Mouse (Mus musculus): ENCODE data around the gene Fbxo7. TPM values are rescaled to one million over a fixed set of nuclear protein-coding genes. Genes with fewer than 3 reads are reported as not detected.
A peak's percentile ranks its signal among the peaks of the same experiment; 100 is the strongest.

The Fbxo7 gene
- polyA plus RNA-seq, 1 experiment from 2014 or later: 67.9 TPM

DNA sequence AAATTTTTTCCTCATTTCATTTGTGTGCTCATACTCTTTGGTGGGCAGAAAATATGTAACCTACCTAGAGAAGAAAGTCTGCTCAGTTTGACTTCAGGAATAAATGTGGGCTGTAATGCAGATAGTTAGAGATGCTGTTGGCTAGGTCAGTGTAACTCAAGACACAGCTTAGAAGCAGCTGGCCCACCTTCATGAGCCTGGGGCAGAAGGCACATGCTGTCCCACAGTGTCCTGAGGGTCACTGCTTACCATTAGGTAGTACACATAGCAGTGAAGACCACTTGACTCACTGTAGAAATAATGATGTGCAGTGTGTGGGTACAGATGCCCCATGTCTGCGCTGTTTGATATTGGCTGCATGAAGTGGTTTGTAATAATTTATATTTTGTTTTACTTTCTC, 24.6 kb downstream of the Fbxo7 start:
- WGBS (ENCODE audit: insufficient replicate concordance): 90% methylated on average over 1 of the region's 1 CpGs

DNA sequence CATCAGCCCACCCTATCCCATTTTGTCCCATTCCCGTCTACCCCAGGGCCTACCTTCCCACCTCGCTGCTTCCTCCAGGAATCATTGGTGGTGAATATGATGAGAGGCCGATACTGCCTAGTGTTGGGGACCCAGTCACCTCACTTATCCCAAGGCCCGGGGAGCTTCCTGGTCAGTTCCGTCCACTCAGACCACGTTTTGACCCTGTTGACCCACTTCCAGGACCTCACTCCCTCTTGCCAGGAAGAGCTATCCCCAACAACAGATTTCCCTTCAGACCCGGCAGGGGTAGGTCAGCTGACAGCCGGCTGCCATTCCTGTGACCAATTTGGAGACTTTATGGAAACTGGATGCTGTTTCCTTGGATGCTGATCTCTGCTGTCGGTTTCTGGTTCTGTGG, 26.0 kb downstream of the Fbxo7 start:
- Histone ChIP-seq H3K4me2 (no peak overlapping the region), H3K4me3 (no peak overlapping the region), H3K9me3 (replicated peaks) (no peaks in the 10 kb centered on the region), H3K4me1 (peaks cover 17% of the 10 kb centered on the region), H3K36me3 (peaks cover 97% of the 10 kb centered on the region), H3K27me3 (replicated peaks) (no peaks in the 10 kb centered on the region), H3K9ac (no peak overlapping the region), H3K27ac (no peak overlapping the region)
- no peak for ATAC-seq
- 83% methylated on average over 9 of the region's 9 CpGs for WGBS (ENCODE audit: insufficient replicate concordance)

More for the DNA sequence above, 24.6 kb downstream of the Fbxo7 start:
- Histone ChIP-seq H3K4me1 (0 out of 2 replicates have a peak, but pooled peaks cover 3% of the 10 kb centered on the region), H3K9me3 (replicated peaks) (no peaks in the 10 kb centered on the region), H3K27me3 (replicated peaks) (no peaks in the 10 kb centered on the region), H3K27ac (no peak overlapping the region), H3K4me2 (no peak overlapping the region), H3K36me3 (peaks cover 96% of the 10 kb centered on the region), H3K4me3 (no peak overlapping the region), H3K9ac (no peak overlapping the region)
- no peak for ATAC-seq

DNA sequence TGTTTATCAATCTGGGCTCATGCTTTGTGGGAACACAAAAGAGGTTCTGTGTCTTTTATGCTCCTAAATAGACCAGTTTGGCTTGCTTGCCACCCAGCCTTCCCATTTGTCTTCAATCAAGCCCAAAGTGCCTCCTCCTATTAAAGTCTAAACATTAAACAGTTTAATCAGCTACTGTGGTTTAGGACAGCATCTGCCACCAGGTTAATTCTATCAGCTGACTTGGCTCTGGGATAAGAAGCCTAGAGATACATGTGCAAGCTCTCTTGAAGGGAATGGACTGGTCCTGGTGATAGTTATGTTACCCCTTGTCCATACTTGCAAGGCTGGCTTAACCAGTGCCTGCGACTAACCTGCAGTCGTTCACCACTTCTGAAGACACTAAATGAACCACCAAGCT, 28.8 kb downstream of the Fbxo7 start:
- Histone ChIP-seq H3K9me3 (replicated peaks) (no peaks in the 10 kb centered on the region), H3K9ac (no peak overlapping the region), H3K27me3 (replicated peaks) (no peaks in the 10 kb centered on the region), H3K4me1 (peaks cover 28% of the 10 kb centered on the region), H3K36me3 (peaks cover 91% of the 10 kb centered on the region), H3K4me3 (no peak overlapping the region), H3K27ac (no peak overlapping the region), H3K4me2 (no peak overlapping the region)
- ATAC-seq: no peak
- 84% methylated on average over 2 of the region's 2 CpGs for WGBS (ENCODE audit: insufficient replicate concordance)

DNA sequence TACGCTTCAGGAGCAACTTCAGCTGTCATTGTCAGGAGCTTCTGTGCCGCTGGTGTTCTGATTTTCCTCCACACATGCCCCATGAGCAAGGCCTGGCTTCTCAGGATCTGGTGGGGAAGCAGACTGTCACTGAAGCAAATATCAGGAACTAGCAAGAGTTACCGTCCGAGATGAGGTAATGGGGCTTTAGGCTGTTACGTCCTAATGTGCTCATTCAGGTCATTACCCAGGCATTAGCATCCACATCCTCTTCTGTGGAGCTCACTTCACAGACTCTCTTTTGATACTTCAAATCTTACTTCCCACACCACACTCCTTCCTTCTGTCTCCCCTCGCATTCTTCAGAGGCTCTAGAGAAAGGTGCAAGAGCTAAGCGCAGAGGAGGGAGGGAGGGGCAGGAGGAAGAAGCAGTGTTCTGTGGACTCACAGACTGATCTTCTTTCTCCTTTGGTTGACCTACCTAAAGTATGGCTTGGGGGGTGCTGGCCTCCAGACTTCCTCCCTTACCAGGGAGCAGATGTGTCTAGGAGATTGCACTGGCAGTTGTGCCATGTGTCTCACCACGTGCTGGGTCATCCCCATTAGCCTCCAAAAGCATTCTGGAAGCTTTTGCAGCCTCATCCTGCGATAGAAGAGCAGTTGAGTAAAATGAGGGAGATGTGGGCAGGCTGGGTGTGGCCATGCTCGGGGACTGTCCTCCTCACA, 31.2 kb downstream of the Fbxo7 start:
- Histone ChIP-seq H3K9me3 (replicated peaks) (no peaks in the 10 kb centered on the region), H3K36me3 (peaks cover 68% of the 10 kb centered on the region), H3K4me3 (no peak overlapping the region), H3K4me2 (no peak overlapping the region), H3K27ac (peak overlapping the region; percentile 63), H3K4me1 (peaks cover 28% of the 10 kb centered on the region), H3K9ac (0 out of 2 replicates have a peak overlapping the region, but pooled peaks have one; percentile 10), H3K27me3 (replicated peaks) (no peaks in the 10 kb centered on the region)
- peak; percentile 81 for ATAC-seq
- 46% methylated on average over 10 of the region's 10 CpGs for WGBS (ENCODE audit: insufficient replicate concordance)

DNA sequence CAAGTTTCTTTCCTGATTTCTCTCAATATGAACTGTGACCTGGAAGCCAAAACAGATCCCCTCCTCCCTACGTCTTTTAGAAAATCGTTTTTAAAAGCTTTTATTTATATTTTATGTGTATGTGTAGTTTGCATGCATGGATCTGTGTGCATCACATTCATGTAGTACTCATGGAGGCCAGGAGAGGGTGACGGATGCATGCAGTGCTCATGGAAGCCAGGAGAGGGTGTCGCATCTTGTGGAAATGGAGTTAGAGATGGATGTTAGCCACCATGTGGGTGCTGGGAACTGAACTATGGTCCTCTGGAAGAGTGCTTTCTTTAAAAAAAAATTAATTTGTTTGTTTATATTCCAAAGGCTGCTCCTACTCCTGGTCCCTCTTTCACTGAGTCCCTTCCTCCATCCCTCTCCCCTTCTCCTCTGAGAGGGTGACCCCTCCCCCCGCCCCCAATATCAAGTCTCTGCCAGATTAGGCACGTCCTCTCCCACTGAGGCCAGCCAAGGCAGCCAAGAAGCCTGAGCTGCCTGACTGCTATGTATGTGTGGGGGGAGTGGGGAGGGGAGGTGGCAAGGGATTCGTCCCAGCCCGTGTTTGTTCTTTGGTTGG, 34.6 kb downstream of the Fbxo7 start:
- H3K27ac ChIP-seq: no peak overlapping the region
- WGBS (ENCODE audit: insufficient replicate concordance): 79% methylated on average over 8 of the region's 8 CpGs
- no peak overlapping the region for H3K4me2 ChIP-seq
- ATAC-seq: no peak
- H3K9ac ChIP-seq: no peak overlapping the region
- peaks cover 34% of the 10 kb centered on the region for H3K36me3 ChIP-seq
- peaks cover 25% of the 10 kb centered on the region for H3K4me1 ChIP-seq
- H3K27me3 ChIP-seq (replicated peaks): no peaks in the 10 kb centered on the region
- H3K9me3 ChIP-seq (replicated peaks): no peaks in the 10 kb centered on the region
- H3K4me3 ChIP-seq: no peak overlapping the region

DNA sequence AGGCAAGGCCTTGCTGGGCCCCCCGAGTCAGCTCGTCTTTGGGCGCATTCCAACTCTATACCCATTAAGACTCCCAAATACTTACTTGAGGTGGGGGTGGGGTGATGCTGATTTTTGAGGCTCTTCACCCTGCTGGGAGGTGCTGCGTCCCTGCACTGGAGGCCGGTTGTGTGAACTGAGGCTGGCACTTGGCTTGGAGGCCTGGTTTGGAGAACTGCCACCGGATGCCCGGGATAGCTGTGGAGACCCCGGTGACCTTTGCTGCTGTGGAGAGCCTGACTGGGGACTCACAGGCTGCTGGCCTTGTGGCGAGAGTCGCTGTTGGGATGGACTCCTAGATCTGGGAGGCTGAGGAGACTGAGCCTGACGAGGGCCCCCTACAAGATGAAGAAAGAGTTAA, 35.5 kb downstream of the Fbxo7 start:
- Histone ChIP-seq H3K36me3 (peaks cover 26% of the 10 kb centered on the region), H3K27ac (no peak overlapping the region), H3K27me3 (replicated peaks) (no peaks in the 10 kb centered on the region), H3K4me2 (no peak overlapping the region), H3K4me3 (no peak overlapping the region), H3K9me3 (replicated peaks) (no peaks in the 10 kb centered on the region), H3K4me1 (peaks cover 16% of the 10 kb centered on the region), H3K9ac (no peak overlapping the region)
- no peak for ATAC-seq
- 86% methylated on average over 11 of the region's 11 CpGs for WGBS (ENCODE audit: insufficient replicate concordance)

DNA sequence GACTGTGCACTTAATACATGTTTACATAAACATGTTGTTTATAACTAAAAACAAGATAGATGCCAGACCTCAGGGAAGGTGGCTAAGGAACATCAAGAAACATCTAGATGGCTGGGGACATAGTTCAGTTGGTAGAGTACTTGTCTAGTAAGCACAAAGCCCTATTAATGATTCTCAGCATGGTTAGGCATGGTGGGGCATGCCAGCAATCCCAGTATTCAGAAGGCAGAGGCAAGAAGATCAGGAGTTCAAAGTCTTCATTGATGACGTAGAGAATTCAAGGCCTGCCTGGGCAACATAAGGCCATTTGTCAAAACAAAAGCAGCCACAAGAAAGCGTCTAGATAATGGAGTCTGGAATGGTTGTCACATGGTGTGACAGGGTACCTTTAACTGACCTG, 35.9 kb downstream of the Fbxo7 start:
- Histone ChIP-seq H3K4me3 (no peak overlapping the region), H3K4me2 (no peak overlapping the region), H3K27me3 (replicated peaks) (no peaks in the 10 kb centered on the region; the same call in 1 of the 2 replicates), H3K9me3 (replicated peaks) (no peaks in the 10 kb centered on the region), H3K27ac (no peak overlapping the region), H3K9ac (no peak overlapping the region), H3K4me1 (peaks cover 12% of the 10 kb centered on the region), H3K36me3 (peaks cover 22% of the 10 kb centered on the region)
- 75% methylated on average over 2 of the region's 2 CpGs for WGBS (ENCODE audit: insufficient replicate concordance)
- ATAC-seq: no peak

DNA sequence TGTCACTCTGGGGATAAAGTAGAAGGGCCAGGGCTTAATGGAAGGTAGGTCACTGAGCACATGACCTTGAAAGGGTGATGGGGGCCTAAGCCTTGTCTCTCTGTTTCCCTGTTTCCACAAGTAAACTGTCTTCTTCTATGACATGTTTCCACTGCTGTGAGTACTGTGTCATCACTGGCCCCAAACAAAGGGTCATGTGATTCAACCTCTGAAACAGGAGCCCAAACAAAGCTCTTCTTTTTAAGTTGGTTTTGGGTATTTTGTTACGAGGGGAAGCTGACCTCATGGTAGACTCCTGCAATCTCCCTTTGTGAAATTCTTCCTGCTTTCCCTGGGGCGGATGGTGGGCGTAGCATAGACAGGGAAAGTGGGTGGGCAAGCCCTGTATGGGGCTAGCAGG, 38.5 kb downstream of the Fbxo7 start:
- H3K4me2 ChIP-seq: no peak overlapping the region
- H3K9ac ChIP-seq: no peak overlapping the region
- H3K4me1 ChIP-seq: no peaks in the 10 kb centered on the region
- H3K27me3 ChIP-seq (replicated peaks): no peaks in the 10 kb centered on the region; the same call in 1 of the 2 replicates
- no peaks in the 10 kb centered on the region; the same call in 1 of the 2 replicates for H3K36me3 ChIP-seq
- no peak overlapping the region for H3K27ac ChIP-seq
- no peak overlapping the region for H3K4me3 ChIP-seq
- H3K9me3 ChIP-seq (replicated peaks): no peaks in the 10 kb centered on the region
- 70% methylated on average over 3 of the region's 3 CpGs for WGBS (ENCODE audit: insufficient replicate concordance)
- ATAC-seq: no peak

DNA sequence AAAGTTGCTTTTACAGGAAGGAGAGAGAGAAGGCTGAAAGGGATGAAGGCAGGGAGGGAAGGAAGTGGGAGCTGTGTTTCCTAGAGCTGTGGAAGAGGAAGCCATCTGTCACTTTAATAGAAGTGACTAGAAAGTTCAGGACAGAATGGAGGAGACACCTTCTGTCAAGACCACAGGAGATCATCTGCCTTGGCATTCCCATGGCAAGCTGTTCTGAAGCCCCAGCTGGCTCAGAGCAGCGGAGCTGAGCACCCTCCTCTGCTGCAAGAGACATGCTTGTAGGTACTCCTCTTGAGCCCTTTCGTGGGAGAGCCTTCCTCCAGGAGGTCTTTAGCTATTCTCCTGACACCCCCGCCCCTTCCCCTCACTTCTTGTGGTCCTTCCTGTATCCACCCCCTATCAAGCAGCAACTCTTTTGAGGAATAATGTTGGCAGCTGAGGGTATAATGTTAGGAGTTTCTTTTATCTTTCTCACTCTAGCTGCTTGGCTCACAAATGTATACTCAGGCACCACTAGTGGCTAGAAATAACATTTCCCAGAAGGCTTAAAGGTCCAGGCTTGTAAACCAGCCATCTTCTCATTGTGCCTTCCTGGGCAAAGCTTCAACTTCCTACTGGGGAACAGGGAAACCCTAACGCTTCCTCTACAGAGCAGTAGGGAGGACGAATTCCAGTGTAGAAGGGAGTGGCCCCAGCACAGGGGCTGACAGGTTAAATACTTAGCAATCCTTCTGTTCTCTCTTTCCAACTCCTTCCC, 40.7 kb downstream of the Fbxo7 start:
- no peak overlapping the region for H3K27ac ChIP-seq
- H3K27me3 ChIP-seq (replicated peaks): peaks cover 3% of the 10 kb centered on the region; the same call in 1 of the 2 replicates
- no peak overlapping the region for H3K9ac ChIP-seq
- H3K4me3 ChIP-seq: no peak overlapping the region
- H3K9me3 ChIP-seq (replicated peaks): no peaks in the 10 kb centered on the region
- no peak for ATAC-seq
- WGBS (ENCODE audit: insufficient replicate concordance): 34% methylated on average over 5 of the region's 5 CpGs
- no peaks in the 10 kb centered on the region for H3K4me1 ChIP-seq
- H3K36me3 ChIP-seq: no peaks in the 10 kb centered on the region
- H3K4me2 ChIP-seq: no peak overlapping the region

DNA sequence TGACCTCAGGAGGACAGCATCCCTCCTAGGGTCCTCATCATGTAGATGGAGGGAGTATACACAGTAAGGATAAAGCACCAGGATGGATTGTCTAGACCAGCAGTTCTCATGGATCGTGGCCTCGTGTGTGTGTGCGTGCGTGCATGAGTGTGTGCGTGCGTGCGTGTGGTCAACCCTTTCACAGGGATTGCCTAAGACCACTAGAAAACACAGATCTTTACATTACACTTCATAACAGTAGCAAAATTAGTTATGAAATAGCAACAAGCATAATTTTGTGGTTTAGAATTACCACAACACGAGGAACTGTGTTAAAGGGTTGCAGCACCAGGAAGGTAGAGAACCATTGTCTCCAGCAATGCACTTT, 41.2 kb downstream of the Fbxo7 start:
- ATAC-seq: no peak
- no peak overlapping the region for H3K9ac ChIP-seq
- no peak overlapping the region for H3K4me3 ChIP-seq
- H3K27me3 ChIP-seq (replicated peaks): peaks cover 3% of the 10 kb centered on the region; the same call in 1 of the 2 replicates
- H3K36me3 ChIP-seq: no peaks in the 10 kb centered on the region
- 80% methylated on average over 8 of the region's 8 CpGs for WGBS (ENCODE audit: insufficient replicate concordance)
- H3K4me2 ChIP-seq: no peak overlapping the region
- no peaks in the 10 kb centered on the region for H3K9me3 ChIP-seq (replicated peaks)
- H3K27ac ChIP-seq: no peak overlapping the region
- H3K4me1 ChIP-seq: no peaks in the 10 kb centered on the region

DNA sequence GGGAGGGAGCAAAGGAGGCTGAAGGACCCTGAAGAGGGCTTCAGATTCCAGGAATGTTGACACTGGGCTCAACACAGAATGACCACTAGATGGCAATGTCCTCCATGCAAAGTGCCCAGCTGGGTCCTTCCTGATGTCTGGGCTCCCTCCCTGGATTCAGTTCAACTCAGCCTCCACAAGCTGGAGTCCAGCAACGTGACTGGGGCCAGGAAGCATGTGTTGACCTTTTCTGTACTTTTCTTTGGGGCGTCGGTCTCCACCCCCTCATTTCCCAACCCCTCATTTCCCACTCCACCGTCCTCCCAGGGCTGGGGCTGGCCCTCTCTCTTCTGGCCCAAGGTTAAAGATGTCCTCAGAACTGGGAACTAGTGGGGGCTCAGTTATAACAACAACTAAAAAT, 43.2 kb downstream of the Fbxo7 start:
- 13% methylated on average over 4 of the region's 4 CpGs for WGBS (ENCODE audit: insufficient replicate concordance)
- H3K36me3 ChIP-seq: no peaks in the 10 kb centered on the region
- peaks cover 2% of the 10 kb centered on the region; the same call in 1 of the 2 replicates for H3K4me1 ChIP-seq
- H3K9ac ChIP-seq: no peak overlapping the region
- H3K9me3 ChIP-seq (replicated peaks): no peaks in the 10 kb centered on the region
- no peak overlapping the region for H3K4me2 ChIP-seq
- no peak overlapping the region for H3K27ac ChIP-seq
- H3K4me3 ChIP-seq: no peak overlapping the region
- H3K27me3 ChIP-seq (replicated peaks): peaks cover 3% of the 10 kb centered on the region; the same call in 1 of the 2 replicates
- peak; percentile 66; the same call in 1 of the 2 replicates for ATAC-seq

DNA sequence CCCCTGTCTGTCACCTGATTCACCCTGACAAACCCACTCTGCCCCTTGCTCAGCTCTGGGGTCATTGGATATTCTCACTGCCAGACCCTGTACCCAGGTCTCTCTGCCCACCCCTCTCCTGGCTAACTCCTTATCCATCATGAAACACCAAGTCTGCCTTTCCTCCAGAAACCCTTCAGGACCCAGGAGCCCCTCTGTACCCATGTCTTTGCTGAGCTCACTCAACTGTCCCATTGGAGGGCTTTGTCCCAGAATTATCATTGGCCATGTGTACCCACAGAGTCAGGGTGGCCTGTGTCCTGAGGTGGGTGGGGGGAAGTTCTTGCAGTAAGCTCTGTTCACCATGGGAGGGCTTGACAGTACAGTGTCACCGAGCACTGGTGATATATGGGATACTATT, 43.9 kb downstream of the Fbxo7 start:
- H3K4me2 ChIP-seq: no peak overlapping the region
- H3K4me3 ChIP-seq: no peak overlapping the region
- WGBS (ENCODE audit: insufficient replicate concordance): 68% methylated on average over 1 of the region's 1 CpGs
- no peak for ATAC-seq
- no peak overlapping the region for H3K27ac ChIP-seq
- H3K9me3 ChIP-seq (replicated peaks): no peaks in the 10 kb centered on the region
- H3K4me1 ChIP-seq: peaks cover 2% of the 10 kb centered on the region; the same call in 1 of the 2 replicates
- peaks cover 3% of the 10 kb centered on the region; the same call in 1 of the 2 replicates for H3K27me3 ChIP-seq (replicated peaks)
- no peak overlapping the region for H3K9ac ChIP-seq
- H3K36me3 ChIP-seq: no peaks in the 10 kb centered on the region

All from liver, embryonic 12.5 days (tissue).